8 mouse cellular contexts compared by ENCODE assay signal in genomic region chr7:138919156-138919944, GRCm38 (mm10). TPM values are rescaled to one million over a fixed set of nuclear protein-coding genes. Genes with fewer than 3 reads are reported as not detected.
DNase-seq lines count a peak whose midpoint lies in the region; ATAC-seq and TF ChIP-seq lines count a peak whose summit lies in the region.

No protein-coding gene starts in this region.

- 3% methylated on average over 26 of the region's 26 CpGs for WGBS in forebrain, postnatal 0 days
- WGBS in hindbrain, embryonic 13.5 days = 5% methylated on average over 26 of the region's 26 CpGs
- WGBS in limb, embryonic 15.5 days = 3% methylated on average over 26 of the region's 26 CpGs
- WGBS in midbrain, embryonic 15.5 days = 4% methylated on average over 26 of the region's 26 CpGs

- ATAC-seq in forebrain, postnatal 0 days = peak; percentile 32; the same call in 1 of the 2 replicates
- ATAC-seq in hindbrain, embryonic 13.5 days (ENCODE audit: low FRiP score) = peak; percentile 54; the same call in 1 of the 2 replicates
- ATAC-seq in limb, embryonic 15.5 days (ENCODE audit: insufficient number of reproducible peaks, low FRiP score, low TSS enrichment, low read depth) = peak; percentile 60; the same call in 1 of the 2 replicates
- ATAC-seq in midbrain, embryonic 15.5 days (replicated peaks) = no peak

- no peaks in the 10 kb centered on the region for H3K27me3 ChIP-seq in forebrain, postnatal 0 days (ENCODE audit: insufficient read depth, low read length)
- H3K27me3 ChIP-seq in hindbrain, embryonic 13.5 days = no peaks in the 10 kb centered on the region
- no peaks in the 10 kb centered on the region for H3K27me3 ChIP-seq in limb, embryonic 15.5 days
- no peaks in the 10 kb centered on the region for H3K27me3 ChIP-seq in midbrain, embryonic 15.5 days (replicated peaks)
- H3K27me3 ChIP-seq in splenic B cell, adult 2 months (ENCODE audit: control insufficient read depth, insufficient read depth, low read length, poor library complexity, severe bottlenecking) = no peaks in the 10 kb centered on the region

- peak; percentile 30 for TF ChIP-seq CTCF in forebrain, postnatal 0 days (IDR thresholded peaks at IDR 0.05; ENCODE audit: low read depth)

- no peak overlapping the region for H3K9ac ChIP-seq in forebrain, postnatal 0 days
- peak overlapping the region; percentile 43 for H3K9ac ChIP-seq in hindbrain, embryonic 13.5 days
- 0 out of 2 replicates have a peak overlapping the region, but pooled peaks have one; percentile 41 for H3K9ac ChIP-seq in limb, embryonic 15.5 days
- H3K9ac ChIP-seq in midbrain, embryonic 15.5 days = peak overlapping the region; percentile 22; the same call in 1 of the 2 replicates

- no peaks in the 10 kb centered on the region for H3K9me3 ChIP-seq in forebrain, postnatal 0 days (ENCODE audit: low read length)
- H3K9me3 ChIP-seq in hindbrain, embryonic 13.5 days = no peaks in the 10 kb centered on the region
- no peaks in the 10 kb centered on the region for H3K9me3 ChIP-seq in limb, embryonic 15.5 days
- H3K9me3 ChIP-seq in midbrain, embryonic 15.5 days = no peaks in the 10 kb centered on the region

- no peaks in the 10 kb centered on the region for H3K36me3 ChIP-seq in forebrain, postnatal 0 days (ENCODE audit: insufficient read depth)
- no peaks in the 10 kb centered on the region for H3K36me3 ChIP-seq in hindbrain, embryonic 13.5 days
- no peaks in the 10 kb centered on the region for H3K36me3 ChIP-seq in limb, embryonic 15.5 days
- H3K36me3 ChIP-seq in midbrain, embryonic 15.5 days (replicated peaks) = no peaks in the 10 kb centered on the region
- H3K36me3 ChIP-seq in splenic B cell, adult 2 months (ENCODE audit: control insufficient read depth, insufficient read depth, low read length, poor library complexity, severe bottlenecking) = no peaks in the 10 kb centered on the region

- H3K4me3 ChIP-seq in forebrain, postnatal 0 days (ENCODE audit: low read depth, low read length) = peak overlapping the region; percentile 17
- peak overlapping the region; percentile 28 for H3K4me3 ChIP-seq in hindbrain, embryonic 13.5 days
- H3K4me3 ChIP-seq in limb, embryonic 15.5 days = peak overlapping the region; percentile 35
- H3K4me3 ChIP-seq in midbrain, embryonic 15.5 days = peak overlapping the region; percentile 29

- 0 out of 2 replicates have a peak, but pooled peaks cover 4% of the 10 kb centered on the region for H3K4me1 ChIP-seq in forebrain, postnatal 0 days (ENCODE audit: insufficient read depth)
- H3K4me1 ChIP-seq in hindbrain, embryonic 13.5 days (replicated peaks) = peaks cover 9% of the 10 kb centered on the region
- peaks cover 11% of the 10 kb centered on the region for H3K4me1 ChIP-seq in limb, embryonic 15.5 days
- peaks cover 12% of the 10 kb centered on the region for H3K4me1 ChIP-seq in midbrain, embryonic 15.5 days

- H3K4me2 ChIP-seq in forebrain, postnatal 0 days (ENCODE audit: low read depth) = peak overlapping the region; percentile 50
- peak overlapping the region; percentile 55 for H3K4me2 ChIP-seq in hindbrain, embryonic 13.5 days
- H3K4me2 ChIP-seq in limb, embryonic 15.5 days = peak overlapping the region; percentile 57
- H3K4me2 ChIP-seq in midbrain, embryonic 15.5 days = peak overlapping the region; percentile 49

- H3K27ac ChIP-seq in forebrain, postnatal 0 days (ENCODE audit: low read depth, low read length) = 0 out of 2 replicates have a peak overlapping the region, but pooled peaks have one; percentile 22
- no peak overlapping the region; the same call in 1 of the 2 replicates for H3K27ac ChIP-seq in hindbrain, embryonic 13.5 days
- peak overlapping the region; percentile 63; the same call in 1 of the 2 replicates for H3K27ac ChIP-seq in limb, embryonic 15.5 days
- 0 out of 2 replicates have a peak overlapping the region, but pooled peaks have one; percentile 25 for H3K27ac ChIP-seq in midbrain, embryonic 15.5 days

- peak; percentile 27 to 38 for DNase-seq in cerebellum, postnatal 14 days
- no peak for DNase-seq in cerebellum, adult 8-10 months
- peak; percentile 57 for DNase-seq in brain, adult 2 months (ENCODE audit: low read depth, low spot score)
- peak; percentile 64 for DNase-seq in forebrain, postnatal 0 days
- peak; percentile 66 for DNase-seq in splenic B cell, adult 2 months (ENCODE audit: low read depth, low spot score)

RNA-seq across cellular contexts. Expression of gene Bnip3, which starts 10.0 kb away (rescaled TPM):
- total RNA-seq in forebrain, postnatal 0 days (2014; rRNA removed) = 145 TPM in 2 replicates
- polyA plus RNA-seq in forebrain, postnatal 0 days (2015; fragmentation: Nextera tagmentation; extraction: Ambion mirVana) = 98.8 and 108 TPM in 2 replicates
- 89.9 and 92.0 TPM in 2 replicates for polyA plus RNA-seq in hindbrain, embryonic 13.5 days (2015; fragmentation: Nextera tagmentation; extraction: Ambion mirVana)
- polyA plus RNA-seq in limb, embryonic 15.5 days (2015; fragmentation: Nextera tagmentation; extraction: Ambion mirVana) = 130 and 138 TPM in 2 replicates
- polyA plus RNA-seq in midbrain, embryonic 15.5 days (2015; fragmentation: Nextera tagmentation; extraction: Ambion mirVana) = 85.5 and 87.5 TPM in 2 replicates

RNA-seq across cellular contexts. Expression of gene Jakmip3, which starts 21.2 kb away (rescaled TPM):
- 13.9 and 15.8 TPM in 2 replicates for total RNA-seq in forebrain, postnatal 0 days (2014; rRNA removed)
- 3.1 and 5.7 TPM in 2 replicates for polyA plus RNA-seq in forebrain, postnatal 0 days (2015; fragmentation: Nextera tagmentation; extraction: Ambion mirVana)
- 4.3 and 5.1 TPM in 2 replicates for polyA plus RNA-seq in hindbrain, embryonic 13.5 days (2015; fragmentation: Nextera tagmentation; extraction: Ambion mirVana)
- polyA plus RNA-seq in limb, embryonic 15.5 days (2015; fragmentation: Nextera tagmentation; extraction: Ambion mirVana) = 0.49 and 0.67 TPM in 2 replicates
- 8.7 and 11.1 TPM in 2 replicates for polyA plus RNA-seq in midbrain, embryonic 15.5 days (2015; fragmentation: Nextera tagmentation; extraction: Ambion mirVana)
